Mouse (Mus musculus) kidney, adult 2 months (tissue): ENCODE measurements around the gene Tial1.

Experiments used
- CTCF ChIP-seq: fragments of 200-500 bp; conservative IDR thresholded peaks from 2 replicates; pipeline ENCODE4 v1.5.1; 2011; ENCODE audit warnings: low read depth, mild to moderate bottlenecking, control low read depth, low read length, moderate library complexity, mixed read lengths; ENCODE audit not compliant: insufficient read depth, insufficient read length
- POLR2A ChIP-seq: fragments of 200-500 bp; IDR thresholded peaks from one replicate; pipeline ENCODE4 v1.6.1; 2011; ENCODE audit warnings: low read depth, low read length, control low read depth

GRCm38 (mm10) chr7:128392972-128393314 lies 68.6 kb downstream of the Tial1 start:
- TF ChIP-seq CTCF (no peak), POLR2A (no peak)
